Mouse (Mus musculus): ENCODE data around the gene Map2k2.
"Not testable (repeated sequence)": the region's sequence is repeated elsewhere in the genome, so short reads cannot be mapped to it uniquely, and the experiment has no call there.

Gene Map2k2

DNA sequence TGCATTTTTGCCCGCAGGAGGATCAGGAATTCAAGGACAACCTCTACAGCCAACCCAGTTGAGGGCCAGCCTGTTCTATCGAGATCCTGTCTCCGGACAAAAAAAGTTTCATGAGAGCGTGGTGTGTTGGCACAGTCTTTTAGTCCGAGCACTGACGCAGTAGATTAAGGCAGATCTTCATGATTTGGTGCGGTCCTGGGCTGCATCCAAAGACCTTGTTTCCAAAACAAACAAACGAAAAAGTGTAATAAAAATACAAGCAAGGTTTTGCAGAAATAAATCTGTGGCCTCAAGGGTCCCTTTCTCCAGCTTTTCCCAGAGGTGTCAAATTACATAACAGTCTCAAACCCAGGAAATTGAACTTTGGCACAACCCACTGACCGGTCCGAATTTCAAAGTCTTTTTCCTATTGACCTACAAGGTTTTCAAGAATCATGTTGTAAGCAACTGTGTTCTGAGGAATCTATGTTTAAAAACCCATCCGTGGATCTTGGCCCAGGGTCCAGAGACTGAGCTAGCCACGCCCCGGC, 70.3 kb downstream of the Map2k2 start:
- DNase-seq (ENCODE audit: low read depth, low spot score) = no peak

DNA sequence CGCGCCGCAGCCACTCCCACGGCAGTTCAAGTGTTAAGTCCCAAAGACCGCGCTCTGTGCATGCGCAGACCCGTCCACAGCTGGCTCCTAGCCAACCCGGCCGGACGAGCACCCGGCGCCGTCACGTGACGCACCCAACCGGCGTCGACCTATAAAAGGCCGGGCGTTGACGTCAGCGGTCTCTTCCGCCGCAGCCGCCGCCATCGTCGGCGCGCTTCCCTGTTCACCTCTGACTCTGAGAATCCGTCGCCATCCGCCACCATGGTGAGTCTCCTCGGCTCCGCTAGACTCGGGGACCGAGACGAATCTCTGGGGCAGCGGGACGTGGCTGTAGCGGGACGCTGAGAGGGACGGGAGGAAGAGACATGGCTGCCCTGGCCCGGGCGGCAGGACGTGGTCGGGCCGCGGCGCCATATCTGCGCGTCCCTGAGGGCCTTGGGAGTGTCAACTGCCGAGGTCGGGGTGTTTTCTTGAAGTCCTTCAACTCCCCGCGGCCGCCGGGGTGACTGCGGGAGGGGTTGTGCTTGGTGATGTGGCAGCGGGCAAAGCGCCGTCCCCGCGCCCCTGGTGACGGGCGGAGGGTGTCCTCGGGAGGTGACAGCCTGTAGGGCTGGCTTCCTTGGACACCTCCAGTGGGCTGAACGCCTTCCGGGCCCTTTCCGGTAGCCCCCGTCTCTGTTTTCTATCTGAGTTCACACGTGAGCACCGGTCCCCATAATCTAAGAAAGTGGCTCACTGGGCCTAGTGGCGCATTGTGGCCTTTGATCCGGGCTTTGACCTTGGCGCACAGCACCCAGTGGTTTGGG, 71.0 kb downstream of the Map2k2 start, which contains the start of gene Eef2:
TSS of gene Eef2 (plus strand) at position 166 of the 806 bp plus-strand sequence.
- peak; percentile 97 for DNase-seq (ENCODE audit: low read depth, low spot score)

DNA sequence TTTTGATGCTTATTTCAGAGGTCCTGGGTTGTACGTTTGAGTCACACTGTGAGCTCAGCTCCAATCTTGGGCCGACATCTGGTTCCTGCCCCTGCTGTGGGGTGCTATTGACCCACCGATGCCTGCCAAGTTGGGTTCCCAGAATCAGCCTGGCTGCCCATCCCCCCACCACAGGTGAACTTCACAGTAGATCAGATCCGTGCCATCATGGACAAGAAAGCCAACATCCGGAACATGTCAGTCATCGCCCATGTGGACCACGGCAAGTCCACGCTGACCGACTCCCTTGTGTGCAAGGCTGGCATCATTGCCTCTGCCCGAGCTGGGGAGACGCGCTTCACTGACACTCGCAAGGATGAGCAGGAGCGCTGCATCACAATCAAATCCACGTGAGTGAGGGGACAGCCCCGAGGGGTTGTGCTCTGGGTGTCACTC, 71.8 kb downstream of the Map2k2 start:
- DNase-seq (ENCODE audit: low read depth, low spot score) = no peak

DNA sequence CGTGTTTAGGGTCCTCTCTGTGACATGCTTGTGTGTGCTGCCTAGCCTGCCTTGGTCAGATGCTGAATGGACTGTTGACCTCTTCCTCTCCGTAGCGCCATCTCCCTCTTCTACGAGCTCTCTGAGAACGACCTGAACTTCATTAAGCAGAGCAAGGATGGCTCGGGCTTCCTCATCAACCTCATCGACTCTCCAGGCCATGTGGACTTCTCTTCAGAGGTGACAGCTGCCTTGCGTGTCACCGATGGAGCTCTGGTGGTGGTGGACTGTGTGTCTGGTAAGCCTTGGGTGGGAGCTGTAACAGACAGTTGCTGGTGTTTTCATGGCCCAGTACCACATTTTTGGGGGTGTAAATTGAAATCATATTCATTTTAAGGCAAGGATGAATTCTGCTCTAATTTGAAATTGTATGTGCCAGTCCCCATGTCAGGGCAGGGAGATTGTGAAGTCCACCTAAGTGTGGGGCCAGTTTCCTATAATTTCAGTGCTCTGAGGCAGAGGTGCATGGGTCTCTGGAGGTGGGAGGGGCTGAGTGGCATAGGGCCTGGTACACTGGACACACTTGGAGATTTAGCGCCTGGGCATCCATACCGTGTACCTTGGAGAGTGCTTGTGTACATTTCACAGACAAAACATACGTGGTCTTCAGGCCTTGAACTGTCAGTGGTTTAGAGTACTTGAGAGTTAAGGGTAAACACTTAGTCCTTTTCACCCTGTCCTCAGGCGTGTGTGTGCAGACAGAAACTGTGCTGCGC, 72.4 kb downstream of the Map2k2 start:
- no peak for DNase-seq (ENCODE audit: low read depth, low spot score)

DNA sequence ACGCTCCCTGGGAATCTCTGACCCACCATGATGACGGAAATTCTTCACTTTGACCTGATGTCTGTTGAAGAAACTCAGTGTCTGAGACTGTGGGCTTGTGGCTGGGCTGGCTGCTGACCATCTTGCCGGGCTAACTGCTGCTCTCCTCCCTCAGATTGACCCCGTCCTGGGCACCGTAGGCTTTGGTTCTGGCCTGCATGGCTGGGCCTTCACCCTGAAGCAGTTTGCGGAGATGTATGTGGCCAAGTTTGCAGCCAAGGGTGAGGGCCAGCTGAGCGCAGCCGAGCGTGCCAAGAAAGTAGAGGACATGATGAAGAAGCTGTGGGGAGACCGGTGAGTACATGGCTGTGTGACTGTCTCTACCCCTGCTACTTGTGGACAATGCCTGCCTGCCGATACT, 73.2 kb downstream of the Map2k2 start:
- DNase-seq (ENCODE audit: low read depth, low spot score) = no peak

DNA sequence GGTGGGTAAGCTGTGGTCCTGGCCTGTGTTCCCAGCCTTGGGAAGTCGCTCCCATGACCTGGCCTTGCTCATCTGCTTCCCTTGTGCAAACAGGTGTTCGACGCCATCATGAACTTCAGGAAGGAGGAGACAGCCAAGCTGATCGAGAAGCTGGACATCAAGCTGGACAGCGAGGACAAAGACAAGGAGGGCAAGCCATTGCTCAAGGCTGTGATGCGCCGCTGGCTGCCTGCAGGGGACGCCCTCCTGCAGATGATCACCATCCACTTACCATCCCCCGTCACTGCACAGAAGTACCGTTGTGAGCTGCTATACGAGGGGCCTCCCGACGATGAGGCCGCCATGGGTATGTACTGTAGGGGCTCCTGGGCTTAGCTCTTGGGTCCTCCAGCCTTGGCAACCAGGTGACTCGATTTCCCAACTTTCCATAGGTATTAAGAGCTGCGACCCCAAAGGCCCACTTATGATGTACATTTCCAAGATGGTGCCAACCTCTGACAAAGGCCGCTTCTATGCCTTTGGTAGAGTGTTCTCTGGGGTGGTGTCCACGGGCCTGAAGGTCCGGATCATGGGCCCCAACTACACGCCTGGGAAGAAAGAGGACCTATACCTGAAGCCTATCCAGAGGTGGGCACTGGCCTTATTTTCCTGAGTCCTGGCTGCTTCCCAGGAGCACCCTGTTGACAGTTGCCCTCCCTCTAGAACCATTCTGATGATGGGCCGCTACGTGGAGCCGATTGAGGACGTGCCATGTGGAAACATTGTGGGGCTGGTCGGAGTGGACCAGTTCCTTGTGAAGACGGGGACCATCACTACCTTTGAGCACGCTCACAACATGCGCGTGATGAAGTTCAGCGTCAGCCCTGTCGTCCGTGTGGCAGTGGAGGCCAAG, 74.0 kb downstream of the Map2k2 start:
- no peak for DNase-seq (ENCODE audit: low read depth, low spot score)

DNA sequence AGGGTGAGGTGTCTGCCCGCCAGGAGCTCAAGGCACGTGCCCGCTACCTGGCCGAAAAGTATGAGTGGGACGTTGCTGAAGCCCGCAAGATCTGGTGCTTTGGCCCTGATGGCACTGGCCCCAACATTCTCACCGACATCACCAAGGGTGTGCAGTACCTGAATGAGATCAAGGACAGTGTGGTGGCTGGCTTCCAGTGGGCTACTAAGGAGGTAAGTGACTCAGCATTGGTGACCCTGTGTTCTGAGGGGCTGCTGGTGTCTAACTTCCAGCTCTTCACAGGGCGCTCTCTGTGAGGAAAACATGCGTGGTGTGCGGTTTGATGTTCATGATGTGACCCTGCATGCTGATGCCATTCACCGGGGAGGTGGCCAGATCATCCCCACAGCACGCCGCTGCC, 75.2 kb downstream of the Map2k2 start:
- no peak for DNase-seq (ENCODE audit: low read depth, low spot score)

DNA sequence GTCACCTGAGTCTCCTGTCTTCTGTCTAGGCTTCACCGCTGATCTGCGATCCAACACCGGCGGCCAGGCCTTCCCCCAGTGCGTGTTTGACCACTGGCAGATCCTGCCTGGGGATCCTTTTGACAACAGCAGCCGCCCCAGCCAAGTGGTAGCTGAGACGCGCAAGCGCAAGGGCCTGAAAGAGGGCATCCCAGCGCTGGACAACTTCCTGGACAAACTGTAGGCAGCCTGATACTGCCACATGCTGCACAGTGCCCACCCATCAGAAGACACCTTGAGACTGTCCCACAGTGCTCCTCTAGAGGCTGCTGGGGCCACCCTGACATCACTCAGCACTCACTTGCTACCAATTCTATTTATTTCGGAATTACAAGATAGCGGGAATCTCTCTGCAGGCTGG, 76.1 kb downstream of the Map2k2 start:
- DNase-seq (ENCODE audit: low read depth, low spot score) = not testable (repeated sequence)

DNA sequence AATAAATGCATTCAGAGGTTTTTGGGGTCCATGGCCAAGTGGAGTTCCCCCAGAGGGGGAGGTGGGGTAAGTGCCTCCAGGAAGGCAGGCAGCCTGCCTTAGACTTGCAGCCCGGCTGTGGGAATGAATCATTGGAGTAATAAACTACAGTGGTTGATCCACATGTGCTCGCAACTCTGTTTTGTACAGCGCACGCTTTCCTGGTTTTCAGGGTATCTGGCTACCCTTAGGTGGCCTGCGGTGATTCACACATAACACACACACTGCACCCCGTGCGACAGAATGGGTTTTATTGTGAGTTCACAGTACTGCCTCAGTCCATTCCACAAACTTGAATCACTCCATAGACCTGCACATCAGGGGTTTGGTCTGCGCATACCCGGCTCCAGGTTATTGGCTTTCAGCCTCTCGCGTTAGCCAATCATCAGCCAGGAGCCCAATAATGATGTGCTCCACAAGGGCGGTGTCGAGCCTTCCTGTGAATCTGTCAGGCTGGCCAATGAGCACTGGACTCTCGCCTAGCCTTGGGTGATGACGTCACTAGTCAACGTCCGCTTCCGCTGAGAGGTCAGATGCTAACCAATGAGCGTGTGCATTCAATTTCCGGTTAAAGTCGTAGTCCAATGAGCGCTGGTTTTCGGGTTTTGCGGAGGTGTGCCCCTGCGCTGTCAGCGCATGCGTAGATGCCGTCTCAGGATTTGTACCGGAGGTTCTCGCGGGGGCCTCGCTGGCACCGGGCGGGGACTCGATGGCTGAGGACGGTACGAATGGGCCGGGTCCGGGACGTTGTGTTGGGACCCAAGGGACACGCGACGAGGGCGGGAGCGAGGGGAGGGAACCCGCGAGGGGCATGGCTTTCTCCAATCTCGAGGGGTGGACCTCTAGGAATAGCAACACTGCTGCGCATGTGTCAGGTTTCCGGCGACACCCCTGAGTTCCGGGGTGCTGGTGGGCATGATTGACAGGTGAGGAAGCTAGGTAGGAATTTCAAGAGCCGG, 76.9 kb downstream of the Map2k2 start, which contains the start of gene Dapk3:
TSS of gene Dapk3 (plus strand) at position 670 of the 998 bp plus-strand sequence.
- DNase-seq (ENCODE audit: low read depth, low spot score) = peak; percentile 99

Measured in retina, postnatal 7 days (tissue).